Mouse (Mus musculus) heart, postnatal 0 days (tissue): ENCODE results near the gene Actr8. TPM values are rescaled to one million over a fixed set of nuclear protein-coding genes. Genes with fewer than 3 reads are reported as not detected.

ENCODE experiments used
- ATAC-seq: fragments of 200-750 bp; cut with Nextera tagmentation; 2 replicates; pipeline ENCODE4 v1.8.0; 2017; ENCODE audit warnings: low read depth, moderate number of reproducible peaks, moderate library complexity; ENCODE audit not compliant: insufficient read depth
- DNase-seq: peaks from one replicate; pipeline ENCODE4 v3.0.0-alpha.2; 2016; ENCODE audit warnings: low spot score
- H3K27ac ChIP-seq: fragments of 300-500 bp; sonication (generic); 2 replicates; pipeline ENCODE4 v1.5.1; 2014; ENCODE audit warnings: low read depth, mild to moderate bottlenecking
- H3K27me3 ChIP-seq: fragments of 300-500 bp; sonication (generic); 2 replicates; pipeline ENCODE4 v1.6.1; 2014; ENCODE audit warnings: low read length, mixed read lengths; ENCODE audit not compliant: control insufficient read depth, insufficient read depth
- H3K36me3 ChIP-seq: fragments of 300-500 bp; sonication (generic); replicated peaks from 2 replicates; pipeline ENCODE4 v1.6.1; 2014; ENCODE audit warnings: low read length, mixed read lengths; ENCODE audit not compliant: control insufficient read depth, insufficient read depth
- H3K4me1 ChIP-seq: fragments of 300-500 bp; sonication (generic); 2 replicates; pipeline ENCODE4 v1.6.1; 2014; ENCODE audit warnings: antibody characterized with exemption; ENCODE audit not compliant: control insufficient read depth, insufficient read depth
- H3K4me2 ChIP-seq: fragments of 300-500 bp; sonication (generic); 2 replicates; pipeline ENCODE4 v1.6.1; 2014; ENCODE audit warnings: low read depth, mild to moderate bottlenecking, low read length, moderate library complexity
- H3K4me3 ChIP-seq: fragments of 300-500 bp; sonication (generic); 2 replicates; pipeline ENCODE4 v1.5.1; 2014; ENCODE audit warnings: low read depth, low read length
- H3K9ac ChIP-seq: fragments of 300-500 bp; sonication (generic); replicated peaks from 2 replicates; pipeline ENCODE4 v1.6.1; 2014; ENCODE audit warnings: low read depth, low read length, mixed read lengths
- H3K9me3 ChIP-seq: fragments of 300-500 bp; sonication (generic); replicated peaks from 2 replicates; pipeline ENCODE4 v1.6.1; 2016; ENCODE audit warnings: low read length; ENCODE audit not compliant: control insufficient read depth
- CTCF ChIP-seq: IDR thresholded peaks from 2 replicates; pipeline ENCODE4 v1.5.1; 2016; ENCODE audit warnings: antibody characterized with exemption, control low read depth, low read depth
- EP300 ChIP-seq: IDR thresholded peaks from 2 replicates; pipeline ENCODE4 v1.6.1; 2016; ENCODE audit warnings: antibody characterized with exemption, low read depth
- WGBS: fragments of 180-500 bp; shearing (Covaris S2); extraction: QIAGEN DNeasy Blood & Tissue Kit; methylation state at CpG from one replicate; pipeline ENCODE4 v1.1.7; 2014; 5-methylcytosine and 5-hydroxymethylcytosine counted together
- polyA plus RNA-seq: library from polyadenylated mRNA; unstranded; fragments of >200 nt; fragmentation: Nextera tagmentation; extraction: Ambion mirVana; gene quantifications from 2 replicates; pipeline ENCODE4 v1.2.1, GENCODE M21; 2015
- total RNA-seq: library from RNA; depleted of rRNA; stranded (reverse); fragments of >200 nt; gene quantifications from 2 replicates; pipeline ENCODE4 v1.2.3, GENCODE M21; 2014; ENCODE audit warnings: low replicate concordance; rRNA removed

The Actr8 gene
- 15.3 and 33.8 TPM in 2 replicates for total RNA-seq
- 42.4 and 44.2 TPM in 2 replicates for polyA plus RNA-seq

DNA sequence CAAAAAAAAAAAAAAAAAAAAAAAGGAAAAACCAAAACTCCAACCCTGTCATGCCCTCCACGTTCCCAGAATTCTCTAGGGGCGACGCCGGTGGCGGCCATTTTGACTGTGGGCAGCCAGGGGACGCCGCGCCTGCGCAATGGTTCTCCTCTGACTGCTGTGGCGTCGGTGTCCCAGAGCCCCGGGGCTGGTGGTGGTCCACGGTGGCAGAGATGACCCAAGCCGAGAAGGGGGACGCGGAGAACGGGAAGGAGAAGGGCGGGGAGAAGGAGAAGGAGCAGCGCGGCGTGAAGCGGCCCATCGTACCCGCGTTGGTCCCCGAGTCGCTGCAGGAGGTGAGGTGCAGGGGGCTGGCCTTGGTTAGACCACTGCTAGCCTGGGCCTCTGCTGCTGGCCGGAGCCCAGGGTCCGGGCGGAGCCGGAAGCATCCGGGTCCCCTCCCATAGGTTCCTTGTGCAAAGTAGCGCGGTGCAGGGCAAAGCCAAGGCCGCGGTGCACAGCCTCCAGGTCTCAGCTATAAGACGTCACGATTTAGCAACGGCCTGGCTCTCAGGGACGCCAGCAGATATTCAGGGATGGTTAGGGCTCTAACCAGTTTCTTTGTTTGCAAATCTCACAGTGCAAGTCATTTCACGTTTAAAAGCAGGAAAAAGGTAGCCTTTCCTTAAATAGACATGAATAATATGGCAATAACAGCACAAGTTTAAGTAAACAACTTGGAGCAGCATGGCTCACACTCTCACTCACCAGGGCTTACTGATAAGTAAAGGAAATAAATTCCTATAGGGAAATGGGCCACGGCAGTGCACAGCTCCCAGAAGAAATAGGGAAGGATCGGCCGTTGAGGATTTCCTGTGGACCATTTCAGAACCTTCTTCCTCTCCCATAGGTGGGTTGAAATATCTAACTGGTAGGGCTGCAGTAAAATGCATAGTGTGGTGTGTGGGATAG is at the start of gene Actr8:
Actr8 (plus strand) TSS at position 84 of the 951 bp plus-strand sequence.
- TF ChIP-seq EP300 (peak; percentile 74; the same call in 1 of the 2 replicates), CTCF (no peak)
- Histone ChIP-seq H3K4me1 (peaks cover 8% of the 10 kb centered on the region; the same call in 1 of the 2 replicates), H3K9ac (peak within 1 kb of the TSS; percentile 80), H3K36me3 (peaks cover 50% of the 10 kb centered on the region), H3K4me3 (peak within 1 kb of the TSS; percentile 78), H3K4me2 (peak within 1 kb of the TSS; percentile 77), H3K9me3 (no peaks in the 10 kb centered on the region), H3K27ac (peak within 1 kb of the TSS; percentile 92), H3K27me3 (no peaks in the 10 kb centered on the region)
- peak; percentile 96 for ATAC-seq
- WGBS, result 1% methylated on average over 44 of the region's 44 CpGs
- DNase-seq, result peak; percentile 90

DNA sequence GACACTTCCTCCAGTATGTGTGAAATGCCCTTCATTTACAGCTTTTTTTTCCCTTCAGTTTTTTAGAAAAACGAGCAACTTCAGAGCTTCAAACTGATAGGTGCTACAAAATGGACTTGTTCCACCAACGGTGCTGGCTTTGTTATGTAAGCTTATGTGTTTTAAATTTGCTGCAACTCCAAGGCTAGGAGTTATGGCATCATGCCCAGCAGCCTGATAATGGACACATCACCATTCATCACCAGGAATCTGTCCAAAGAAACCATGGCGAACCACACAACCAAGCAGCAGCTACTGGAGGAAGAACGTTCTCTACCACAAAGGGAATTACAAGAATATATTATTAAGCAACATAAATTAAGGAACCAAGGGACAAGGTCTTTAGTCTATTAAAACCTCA is 49.2 kb upstream of the Actr8 start:
- no peak overlapping the region for H3K27ac ChIP-seq

DNA sequence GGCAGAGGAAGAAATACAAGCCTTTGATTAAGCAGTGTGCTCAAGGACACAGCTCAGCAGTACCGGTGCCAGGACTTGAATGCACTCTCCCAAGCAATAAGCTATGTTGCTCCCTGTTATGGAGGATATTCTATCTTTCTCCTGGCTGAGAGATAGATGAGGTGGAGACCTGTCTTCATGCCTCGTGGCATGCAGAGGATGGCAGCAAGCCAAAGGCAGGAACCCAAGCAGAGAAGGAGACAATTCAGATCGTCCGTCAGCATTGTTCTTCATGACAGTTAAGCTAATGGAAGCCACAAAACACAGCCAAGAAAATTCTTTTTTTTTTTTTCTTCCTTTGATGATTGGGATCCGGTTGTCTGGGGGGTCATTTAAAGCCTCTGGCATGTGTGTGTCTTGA is 42.6 kb upstream of the Actr8 start:
- Histone ChIP-seq H3K27me3 (0 out of 2 replicates have a peak, but pooled peaks cover 5% of the 10 kb centered on the region), H3K9me3 (no peaks in the 10 kb centered on the region), H3K9ac (no peak overlapping the region), H3K4me1 (no peaks in the 10 kb centered on the region), H3K4me3 (no peak overlapping the region), H3K36me3 (no peaks in the 10 kb centered on the region), H3K4me2 (no peak overlapping the region), H3K27ac (no peak overlapping the region)
- DNase-seq (no peak), ATAC-seq (no peak)
- TF ChIP-seq CTCF (no peak), EP300 (no peak)
- WGBS, result 47% methylated on average over 5 of the region's 5 CpGs

More for the DNA sequence above, 49.2 kb upstream of the Actr8 start:
- H3K4me2 ChIP-seq, result no peak overlapping the region
- no peaks in the 10 kb centered on the region for H3K4me1 ChIP-seq
- ATAC-seq (no peak), DNase-seq (no peak)
- H3K9ac ChIP-seq, result no peak overlapping the region
- H3K9me3 ChIP-seq, result no peaks in the 10 kb centered on the region
- no peaks in the 10 kb centered on the region for H3K27me3 ChIP-seq
- H3K36me3 ChIP-seq, result no peaks in the 10 kb centered on the region
- 41% methylated on average over 4 of the region's 4 CpGs for WGBS
- no peak overlapping the region for H3K4me3 ChIP-seq
- TF ChIP-seq EP300 (no peak), CTCF (no peak)

DNA sequence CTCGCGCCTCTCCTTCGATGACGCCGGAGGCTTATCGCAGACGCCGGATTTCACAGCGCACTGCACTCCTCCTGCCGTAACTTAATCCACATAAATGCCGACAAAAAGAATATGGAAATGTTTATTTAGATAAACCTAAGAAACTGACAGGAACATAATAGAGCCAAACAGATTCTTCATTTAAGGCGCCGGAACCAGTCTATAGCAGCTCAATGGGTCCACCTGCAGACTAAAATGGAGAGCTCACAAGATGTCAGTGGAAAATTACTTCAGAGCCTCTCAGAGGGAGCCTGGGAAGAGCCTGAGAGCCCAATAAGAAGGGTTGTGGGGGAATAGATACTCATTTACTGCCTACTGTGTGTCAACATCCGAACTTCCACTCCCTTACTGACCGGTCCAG is 40.7 kb upstream of the Actr8 start:
- no peak for ATAC-seq
- H3K36me3 ChIP-seq, result no peaks in the 10 kb centered on the region
- WGBS, result 80% methylated on average over 15 of the region's 15 CpGs

DNA sequence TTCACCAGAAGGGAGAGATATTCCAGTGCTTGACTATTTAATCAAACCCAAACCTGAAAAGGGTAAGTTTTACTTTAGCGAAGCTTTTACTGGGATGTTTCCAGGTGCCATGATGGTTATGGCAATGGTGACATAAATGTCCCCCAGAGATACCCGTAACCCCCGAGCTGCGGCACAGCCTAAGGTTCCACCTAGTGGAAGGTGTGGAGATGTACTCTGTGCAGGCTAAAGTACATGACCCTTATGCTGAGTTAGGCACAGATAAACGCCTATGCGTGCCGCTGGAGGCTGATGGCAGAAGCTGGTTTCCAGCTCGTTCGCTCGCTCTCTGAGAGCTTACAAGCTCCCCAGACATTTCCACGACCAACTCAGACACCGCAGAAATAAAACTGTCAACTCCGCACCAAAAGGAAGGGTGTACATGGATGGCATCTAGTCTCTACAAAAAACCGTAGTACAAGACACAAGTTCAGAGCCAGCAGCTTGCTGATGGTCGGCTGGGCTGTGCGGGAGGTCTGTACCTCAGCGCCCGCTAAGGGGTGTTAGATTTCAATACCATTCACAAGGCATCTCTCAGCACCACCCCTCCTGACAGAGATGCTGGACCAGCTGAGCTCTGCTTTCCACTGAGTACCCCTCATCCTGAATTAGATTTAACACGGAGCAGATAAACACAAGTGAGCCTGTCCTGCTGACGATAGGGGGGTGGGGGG is 38.4 kb upstream of the Actr8 start:
- no peak for ATAC-seq
- TF ChIP-seq EP300 (no peak), CTCF (peak; percentile 12; the same call in 1 of the 2 replicates)
- 32% methylated on average over 20 of the region's 20 CpGs for WGBS
- Histone ChIP-seq H3K4me2 (no peak overlapping the region), H3K36me3 (no peaks in the 10 kb centered on the region), H3K4me1 (no peaks in the 10 kb centered on the region), H3K27me3 (0 out of 2 replicates have a peak, but pooled peaks cover 13% of the 10 kb centered on the region), H3K9ac (no peak overlapping the region), H3K27ac (no peak overlapping the region), H3K4me3 (no peak overlapping the region), H3K9me3 (no peaks in the 10 kb centered on the region)
- no peak for DNase-seq

More for the DNA sequence above, 40.7 kb upstream of the Actr8 start:
- Histone ChIP-seq H3K4me1 (no peaks in the 10 kb centered on the region), H3K9me3 (no peaks in the 10 kb centered on the region), H3K4me2 (no peak overlapping the region), H3K27ac (no peak overlapping the region), H3K27me3 (0 out of 2 replicates have a peak, but pooled peaks cover 13% of the 10 kb centered on the region), H3K4me3 (no peak overlapping the region), H3K9ac (no peak overlapping the region)
- DNase-seq, result no peak
- no peak for TF ChIP-seq EP300
- TF ChIP-seq CTCF, result no peak
